10 mouse cellular contexts compared by ENCODE assay signal in the genomic region with DNA sequence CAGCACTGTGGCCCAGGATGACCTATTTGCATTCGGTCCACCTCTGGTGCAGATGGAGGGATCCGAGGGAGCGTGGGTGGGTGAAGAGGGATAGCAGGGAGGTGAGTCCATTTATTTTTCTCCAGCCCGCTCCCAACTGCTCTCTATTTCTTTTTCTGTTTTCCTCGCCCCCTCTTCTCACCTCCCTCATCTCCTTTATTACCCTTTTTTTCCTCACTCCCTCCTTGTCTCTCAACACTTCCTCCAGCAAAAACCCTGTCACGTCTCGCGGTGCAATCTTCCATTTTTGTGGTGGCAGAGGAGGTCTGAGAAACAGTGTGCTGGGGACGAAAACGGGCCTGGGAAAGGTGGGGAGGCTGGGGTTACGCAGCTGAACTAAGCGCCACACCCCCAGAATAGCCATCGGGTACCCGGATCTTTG. TPM values are rescaled to one million over a fixed set of nuclear protein-coding genes. Genes with fewer than 3 reads are reported as not detected.
DNase-seq lines count a peak whose midpoint lies in the region; ATAC-seq and TF ChIP-seq lines count a peak whose summit lies in the region.
"Had no signal": no experiment of that assay in that cellular context is flagged by ENCODE, and none has a peak within 500 bp of the region (broad histone marks: within the 10 kb centered on the region; RNA-seq: fewer than 3 reads in every experiment).

No protein-coding gene starts in this region.

- peak overlapping the region; percentile 76 for H3K4me2 ChIP-seq in midbrain, embryonic 14.5 days (ENCODE audit: low read length)
- H3K4me2 ChIP-seq in kidney, embryonic 16.5 days (replicated peaks; ENCODE audit: low read depth, low read length), result no peak overlapping the region

- H3K27ac ChIP-seq in hindbrain, embryonic 10.5 days, result peak overlapping the region; percentile 85
- peak overlapping the region; percentile 96 for H3K27ac ChIP-seq in midbrain, embryonic 14.5 days (replicated peaks; ENCODE audit: low read depth, low read length)
- no peak overlapping the region for H3K27ac ChIP-seq in kidney, embryonic 16.5 days (ENCODE audit: low read length)

- H3K9me3 ChIP-seq in hindbrain, embryonic 10.5 days, result no peaks in the 10 kb centered on the region
- H3K9me3 ChIP-seq in midbrain, embryonic 14.5 days (ENCODE audit: control insufficient read depth, low read length), result no peaks in the 10 kb centered on the region
- H3K9me3 ChIP-seq in kidney, embryonic 16.5 days (ENCODE audit: low read length), result no peaks in the 10 kb centered on the region; the same call in 1 of the 2 replicates

- TF ChIP-seq POLR2A in brain, embryonic 14.5 days (IDR thresholded peaks at IDR 0.05; ENCODE audit: borderline replicate concordance, extremely low read depth, insufficient read depth, insufficient read length, poor library complexity, severe bottlenecking), result no peak

- peak; percentile 25 for DNase-seq in brain, embryonic 14.5 days (ENCODE audit: low read depth)
- peak; percentile 65 for DNase-seq in cerebellum, adult 9-11 months
- DNase-seq in hindbrain, embryonic 10.5 days (ENCODE audit: low spot score), result peak; percentile 17
- peak; percentile 47 for DNase-seq in midbrain, embryonic 14.5 days
- no peak for DNase-seq in gastrocnemius, adult 8-10 months (ENCODE audit: low spot score in 2 of 2)
- no peak for DNase-seq in urinary bladder, postnatal 10 days (ENCODE audit: low spot score)
- DNase-seq: adrenal gland, postnatal 25 days had no signal

- H3K27me3 ChIP-seq in hindbrain, embryonic 10.5 days (ENCODE audit: insufficient read depth, poor library complexity, severe bottlenecking), result peaks cover 100% of the 10 kb centered on the region
- peaks cover 36% of the 10 kb centered on the region for H3K27me3 ChIP-seq in midbrain, embryonic 14.5 days (ENCODE audit: control insufficient read depth, insufficient read depth, low read length)
- H3K27me3 ChIP-seq in kidney, embryonic 16.5 days (ENCODE audit: insufficient read depth, low read length), result peaks cover 95% of the 10 kb centered on the region

- H3K36me3 ChIP-seq in hindbrain, embryonic 10.5 days, result no peaks in the 10 kb centered on the region
- H3K36me3 ChIP-seq in midbrain, embryonic 14.5 days (ENCODE audit: control insufficient read depth, insufficient read depth, low read length), result no peaks in the 10 kb centered on the region
- H3K36me3 ChIP-seq in kidney, embryonic 16.5 days (ENCODE audit: insufficient read depth, low read length), result no peaks in the 10 kb centered on the region

- peak overlapping the region; percentile 84 for H3K9ac ChIP-seq in midbrain, embryonic 14.5 days (replicated peaks; ENCODE audit: low read length)
- no peak overlapping the region for H3K9ac ChIP-seq in kidney, embryonic 16.5 days (replicated peaks; ENCODE audit: low read length)

- WGBS in hindbrain, embryonic 10.5 days, result 3% methylated on average over 14 of the region's 14 CpGs
- 1% methylated on average over 14 of the region's 14 CpGs for WGBS in midbrain, embryonic 14.5 days
- WGBS in kidney, embryonic 16.5 days, result 10% methylated on average over 14 of the region's 14 CpGs

- no peak for TF ChIP-seq CTCF in brain, embryonic 14.5 days (IDR thresholded peaks at IDR 0.05; ENCODE audit: borderline replicate concordance, extremely low read depth, insufficient read depth, insufficient read length)

- peak overlapping the region; percentile 37 for H3K4me3 ChIP-seq in hindbrain, embryonic 10.5 days
- peak overlapping the region; percentile 56 for H3K4me3 ChIP-seq in midbrain, embryonic 14.5 days (replicated peaks; ENCODE audit: low read depth, low read length)
- no peak overlapping the region for H3K4me3 ChIP-seq in kidney, embryonic 16.5 days (ENCODE audit: low read length)
- H3K4me3 ChIP-seq: erythroblast, embryonic 14.5 days had no signal

- ATAC-seq in midbrain, embryonic 14.5 days (ENCODE audit: low FRiP score, low TSS enrichment), result no peak
- no peak for ATAC-seq in kidney, embryonic 16.5 days (ENCODE audit: low FRiP score, low TSS enrichment)

- peaks cover 31% of the 10 kb centered on the region for H3K4me1 ChIP-seq in hindbrain, embryonic 10.5 days (replicated peaks)
- peaks cover 4% of the 10 kb centered on the region; the same call in 1 of the 2 replicates for H3K4me1 ChIP-seq in midbrain, embryonic 14.5 days (ENCODE audit: control insufficient read depth, insufficient read depth, low read length)
- H3K4me1 ChIP-seq in kidney, embryonic 16.5 days (ENCODE audit: insufficient read depth, low read length), result peaks cover 28% of the 10 kb centered on the region

RNA-seq across cellular contexts. Expression of a gene that starts 4.6 kb away (rescaled TPM):
- 67.3 and 67.5 TPM in 2 replicates for polyA plus RNA-seq in brain, embryonic 14.5 days (2012; rRNA removed)
- 10.8 and 21.6 TPM in 2 replicates for polyA plus RNA-seq in hindbrain, embryonic 10.5 days (2016; fragmentation: Nextera tagmentation; extraction: Ambion mirVana)
- polyA plus RNA-seq in midbrain, embryonic 14.5 days (2014; fragmentation: Nextera tagmentation; extraction: Ambion mirVana), result 80.6 and 81.1 TPM in 2 replicates
- 1 to 10 TPM in 1 of 4 experiments, under 1 TPM in 3; 0.48 to 1.6 (median 0.69) TPM for total RNA-seq in gastrocnemius, adult 8-10 months (2022)
- polyA plus RNA-seq in kidney, embryonic 16.5 days (2015; fragmentation: Nextera tagmentation; extraction: Ambion mirVana), result 0.39 and 1.1 TPM in 2 replicates
- polyA plus RNA-seq: kidney, embryonic 14.5 days had no signal

Comparison
In these comparisons a context has a peak if more than half of its experiments do, and no peak if none do; other contexts are left out.
1. DNase-seq: peak in brain, embryonic 14.5 days (single experiment), cerebellum, adult 9-11 months (single experiment), hindbrain, embryonic 10.5 days (single experiment) and midbrain, embryonic 14.5 days (single experiment); none in gastrocnemius, adult 8-10 months (0 of 2) and urinary bladder, postnatal 10 days (single experiment).